Mouse (Mus musculus) 3T3-L1 (cell line): ENCODE results near the gene Gm20388.
A peak's percentile ranks its signal among the peaks of the same experiment; 100 is the strongest.

ENCODE experiments used
- DNase-seq: peaks from one replicate; pipeline ENCODE4 v3.0.0-alpha.2; 2015; ENCODE audit warnings: low read depth, low spot score

Gm20388 gene

GRCm38 (mm10) chr8:120467598-120467997 is 557.0 kb downstream of the Gm20388 start:
- DNase-seq: no peak

DNA sequence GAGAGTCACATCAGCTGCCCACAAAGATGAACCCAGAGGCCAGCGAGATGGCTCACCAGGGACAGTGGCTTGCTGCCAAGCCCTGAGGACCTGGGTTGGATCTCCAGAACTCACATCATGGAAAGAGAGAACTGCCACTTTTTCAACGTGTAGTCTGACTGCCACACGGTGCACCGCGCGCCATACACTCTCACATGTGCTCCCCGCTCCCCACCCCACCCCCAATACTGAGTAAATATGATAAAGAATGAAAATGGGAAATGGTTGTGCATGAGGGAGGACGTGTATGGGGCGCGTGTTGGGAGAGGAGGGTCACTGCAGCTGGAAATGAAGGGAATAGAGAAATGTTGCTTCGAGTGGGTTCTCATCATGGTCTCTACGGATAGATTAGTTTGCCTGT is 559.5 kb downstream of the Gm20388 start:
- no peak for DNase-seq

DNA sequence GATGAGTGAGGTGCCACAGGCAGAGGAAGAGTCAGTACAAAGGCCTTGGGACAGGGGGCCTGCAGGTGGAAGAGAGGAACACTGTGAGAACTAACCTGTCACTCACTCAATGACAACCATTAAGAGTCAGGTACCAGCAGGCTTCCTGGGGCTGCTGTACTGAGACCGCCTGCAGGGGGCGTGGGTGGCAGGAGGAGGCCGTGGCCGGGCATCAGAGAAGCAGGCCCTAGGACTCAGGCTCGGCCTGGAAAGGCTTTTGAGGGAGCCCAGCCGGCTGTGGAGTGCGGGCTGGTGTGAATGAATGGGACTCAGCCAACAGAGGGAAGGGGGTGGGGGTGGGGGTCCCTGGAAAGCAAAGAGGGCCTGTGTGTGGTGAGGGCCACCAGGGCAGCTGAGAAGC is 560.5 kb downstream of the Gm20388 start:
- no peak for DNase-seq

DNA sequence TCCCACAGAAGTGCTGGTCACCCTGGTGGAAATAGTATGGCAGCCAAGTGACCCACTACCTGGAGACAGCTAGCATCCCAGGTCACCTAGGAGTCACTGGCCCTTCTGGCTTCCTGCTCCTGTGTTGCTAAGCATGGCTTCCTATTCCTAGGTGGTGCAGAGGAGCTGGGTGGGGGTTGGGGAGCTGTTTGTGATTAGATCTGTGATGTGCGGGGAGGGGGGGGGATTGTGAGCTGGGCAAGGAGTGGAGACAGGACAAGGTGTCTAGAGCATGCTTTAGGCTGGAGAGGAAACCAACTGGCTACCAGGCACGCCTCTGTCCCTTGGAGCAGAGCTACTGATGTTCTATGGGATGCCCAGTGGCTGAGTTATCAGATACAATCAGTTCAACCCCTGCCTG is 561.1 kb downstream of the Gm20388 start:
- no peak for DNase-seq

DNA sequence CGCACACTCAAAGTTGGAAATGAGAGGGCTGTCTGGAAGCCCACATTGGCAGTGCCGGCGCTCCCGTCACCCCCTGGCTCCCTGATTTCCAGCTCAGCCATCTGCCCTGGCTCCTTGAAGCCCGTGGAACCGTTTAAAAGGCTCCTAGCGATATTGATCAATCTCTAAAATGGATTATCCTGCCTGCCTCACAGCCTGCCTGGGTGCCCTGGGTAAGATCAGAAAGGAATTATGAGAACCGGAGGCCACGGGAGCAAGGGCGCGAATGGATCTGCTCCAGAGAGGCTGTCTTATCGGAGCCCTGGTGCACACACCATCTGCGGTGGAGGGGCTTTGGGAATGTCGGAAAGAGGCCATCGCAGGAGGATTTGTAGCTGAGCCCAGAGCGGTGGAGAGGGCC is 561.6 kb downstream of the Gm20388 start:
- no peak for DNase-seq

DNA sequence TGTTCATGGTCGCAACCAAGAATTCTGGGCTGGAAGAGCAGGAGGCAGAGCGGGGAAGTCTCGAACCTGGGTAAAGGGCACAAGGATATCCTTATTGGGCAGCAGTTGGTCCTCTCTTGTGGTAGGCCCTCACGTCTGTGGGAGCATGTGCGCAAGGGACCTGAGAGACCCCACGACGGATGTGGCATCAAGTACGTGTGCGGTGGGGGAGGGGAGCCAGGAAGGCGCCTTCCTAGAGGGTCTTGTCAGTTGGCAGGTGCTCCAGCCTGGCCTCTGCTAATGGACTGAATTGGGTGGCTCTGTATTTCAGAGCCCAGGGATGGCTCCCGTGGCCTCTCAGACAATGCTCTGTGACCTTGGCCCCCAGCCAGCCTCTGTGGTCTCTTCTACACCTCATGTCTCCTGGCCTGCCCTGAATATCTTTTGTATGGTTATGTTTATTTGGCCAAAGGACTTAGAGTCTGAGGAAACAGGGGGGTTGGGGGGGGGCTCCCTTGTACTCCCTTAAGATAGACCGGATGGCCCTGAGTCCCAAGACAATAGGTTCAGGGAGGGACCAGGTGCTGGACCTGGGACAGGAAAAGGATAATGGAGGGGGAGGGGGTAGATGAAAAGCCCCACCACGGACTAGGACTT is 563.2 kb downstream of the Gm20388 start:
- no peak for DNase-seq

DNA sequence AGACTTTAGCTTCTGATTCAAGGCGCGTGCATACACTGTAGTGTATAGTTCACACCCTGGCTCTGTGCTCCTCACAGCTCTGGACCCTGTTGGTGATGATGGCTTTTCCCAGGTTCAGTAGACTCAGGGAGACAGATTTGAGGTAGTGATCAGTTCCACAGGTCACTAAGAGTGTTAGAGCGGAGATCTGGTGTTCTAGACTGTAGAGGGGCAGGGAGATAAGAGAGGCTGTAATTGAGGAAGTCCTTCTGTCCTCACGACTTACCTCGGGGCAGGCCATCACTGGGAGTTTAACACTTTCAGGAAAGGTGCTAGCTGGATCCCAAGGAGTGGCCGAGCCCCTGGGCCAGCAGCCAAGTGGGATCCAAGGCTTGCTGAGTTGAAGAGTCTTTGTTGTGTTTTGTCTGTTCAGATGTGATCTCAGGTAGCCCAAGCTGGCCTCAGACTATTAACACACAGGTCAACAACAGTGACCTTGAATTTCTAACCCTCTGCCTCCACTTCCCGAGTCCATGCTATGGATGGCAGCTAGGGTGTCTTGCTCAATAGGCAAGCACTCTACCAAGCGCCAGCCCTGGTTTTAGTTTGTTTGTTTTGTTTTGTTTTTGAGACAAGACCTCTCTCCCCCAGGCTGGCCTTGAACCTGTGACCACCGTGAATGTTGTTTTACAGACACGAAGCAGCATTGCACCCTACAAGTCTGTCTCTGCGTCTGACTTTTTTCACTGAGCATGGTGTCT is 564.0 kb downstream of the Gm20388 start:
- DNase-seq: no peak

DNA sequence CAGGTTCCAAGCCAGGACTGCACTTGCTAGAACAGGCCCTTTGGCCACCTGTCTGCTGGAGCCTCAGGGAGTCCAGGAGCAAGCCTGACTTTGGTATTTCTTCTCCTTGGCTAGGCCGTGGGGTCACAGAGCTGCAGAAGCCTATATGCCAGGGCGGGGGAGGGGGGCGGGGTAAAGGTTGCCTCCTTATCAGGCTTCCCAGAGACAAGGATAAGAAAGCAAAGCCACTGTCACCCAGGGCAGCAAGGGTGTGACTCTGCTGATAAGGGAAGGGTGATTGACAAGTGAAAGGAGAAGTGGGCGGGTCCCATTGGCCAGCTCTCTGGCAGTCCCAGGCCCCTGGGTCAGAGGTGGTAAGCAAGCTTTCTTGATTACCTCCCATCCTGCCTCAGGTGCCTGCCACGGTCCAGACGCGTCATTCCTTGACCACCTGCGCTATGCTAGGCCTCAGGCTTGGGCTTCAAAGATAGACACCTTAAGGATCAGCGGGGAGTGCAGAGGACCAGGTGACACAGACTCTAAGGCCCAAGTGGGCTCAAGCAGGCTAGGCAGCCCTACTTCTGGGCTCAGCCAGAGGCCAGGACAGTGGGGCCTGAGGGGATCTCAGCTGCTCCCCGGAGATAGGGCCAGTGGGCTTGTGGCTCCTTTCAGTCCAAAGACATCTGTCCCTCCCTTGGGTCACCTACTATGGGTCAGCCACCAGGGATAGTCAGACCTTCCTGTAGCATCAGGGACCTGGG is 565.0 kb downstream of the Gm20388 start:
- DNase-seq: no peak

- no peak for DNase-seq
Observed at GRCm38 (mm10) chr8:120476711-120477575, 566.3 kb downstream of the Gm20388 start.

DNA sequence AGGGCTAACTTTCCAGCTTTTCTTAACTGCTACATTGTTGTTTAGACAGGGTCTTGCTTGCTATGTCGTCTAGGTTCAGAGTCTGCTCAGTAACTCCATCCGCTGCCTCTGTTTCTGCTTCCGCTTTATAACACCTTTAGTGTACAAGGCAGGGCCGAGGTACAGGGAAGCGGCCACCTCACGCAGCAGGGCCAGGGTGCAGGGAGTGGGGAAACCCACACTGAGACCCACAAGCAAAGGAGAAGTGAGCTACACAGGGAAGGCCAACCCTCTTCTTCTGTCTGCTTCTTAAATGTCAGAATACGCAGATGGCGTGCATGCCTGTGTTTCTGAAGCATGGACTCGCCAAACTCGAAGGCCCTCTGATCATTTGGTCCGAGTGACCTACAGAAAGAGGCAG is 568.1 kb downstream of the Gm20388 start:
- no peak for DNase-seq

DNA sequence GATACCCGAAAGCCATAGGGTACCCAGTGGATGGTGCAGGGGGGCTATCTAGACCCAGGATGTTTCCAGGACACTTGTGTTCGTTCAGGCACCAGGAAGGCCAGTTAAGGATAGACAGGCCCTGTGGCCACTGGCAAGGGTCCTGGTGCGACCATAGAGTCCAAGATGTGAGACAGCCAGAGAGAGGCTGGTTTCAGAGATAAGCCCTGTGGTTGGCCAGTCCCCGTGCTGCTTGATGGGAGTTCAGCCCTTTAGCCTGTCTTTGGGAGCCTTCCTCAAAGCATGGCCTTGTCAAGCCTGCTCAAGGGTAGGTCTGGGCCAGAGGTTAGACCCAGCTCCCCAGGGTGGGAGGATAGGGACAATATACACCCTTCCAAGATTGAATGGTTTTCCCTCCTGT is 569.0 kb downstream of the Gm20388 start:
- DNase-seq: no peak

GRCm38 (mm10) chr8:120482015-120482689 is 571.5 kb downstream of the Gm20388 start:
- DNase-seq: no peak

DNA sequence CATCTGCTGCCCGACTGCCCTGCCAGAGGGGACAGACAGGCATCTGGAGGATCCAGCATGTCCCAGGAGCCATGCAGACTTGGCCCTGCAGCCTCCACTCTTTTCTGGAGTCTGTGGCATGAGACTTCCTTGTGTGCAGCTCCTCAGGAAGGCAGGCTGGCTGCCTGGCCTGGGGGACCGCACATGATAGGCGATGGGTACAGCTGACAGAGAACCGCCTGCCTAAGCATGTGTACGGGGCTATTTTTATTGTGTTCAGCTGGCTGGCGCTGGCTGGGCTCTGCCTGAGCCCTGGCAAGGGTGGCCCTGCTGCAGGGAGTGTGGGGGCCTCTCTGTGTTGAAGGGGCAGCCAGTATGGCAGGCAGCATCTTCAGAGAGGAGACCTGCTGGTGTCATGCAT is 573.8 kb downstream of the Gm20388 start:
- no peak for DNase-seq

DNA sequence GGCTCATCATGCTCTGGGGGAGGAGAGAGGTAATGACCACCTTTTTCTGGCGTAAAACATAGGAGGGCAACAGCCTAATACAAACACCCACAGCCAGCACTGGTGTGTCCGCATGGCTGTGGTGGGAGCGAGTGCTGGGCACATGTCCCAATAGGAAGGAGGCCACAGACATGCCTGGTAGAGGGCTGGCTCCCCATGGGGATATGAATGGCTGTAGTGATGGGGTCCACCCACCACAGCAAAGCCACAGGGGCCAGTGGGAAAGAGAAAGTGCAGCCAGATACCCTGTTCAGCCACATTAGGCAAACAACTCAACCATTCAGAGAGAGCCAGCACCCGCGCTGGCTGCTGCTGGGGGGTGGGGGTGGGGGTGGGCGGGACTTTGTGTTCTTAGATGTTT is 574.5 kb downstream of the Gm20388 start:
- DNase-seq: no peak

GRCm38 (mm10) chr8:120485551-120486476 is 575.2 kb downstream of the Gm20388 start:
- DNase-seq: no peak

DNA sequence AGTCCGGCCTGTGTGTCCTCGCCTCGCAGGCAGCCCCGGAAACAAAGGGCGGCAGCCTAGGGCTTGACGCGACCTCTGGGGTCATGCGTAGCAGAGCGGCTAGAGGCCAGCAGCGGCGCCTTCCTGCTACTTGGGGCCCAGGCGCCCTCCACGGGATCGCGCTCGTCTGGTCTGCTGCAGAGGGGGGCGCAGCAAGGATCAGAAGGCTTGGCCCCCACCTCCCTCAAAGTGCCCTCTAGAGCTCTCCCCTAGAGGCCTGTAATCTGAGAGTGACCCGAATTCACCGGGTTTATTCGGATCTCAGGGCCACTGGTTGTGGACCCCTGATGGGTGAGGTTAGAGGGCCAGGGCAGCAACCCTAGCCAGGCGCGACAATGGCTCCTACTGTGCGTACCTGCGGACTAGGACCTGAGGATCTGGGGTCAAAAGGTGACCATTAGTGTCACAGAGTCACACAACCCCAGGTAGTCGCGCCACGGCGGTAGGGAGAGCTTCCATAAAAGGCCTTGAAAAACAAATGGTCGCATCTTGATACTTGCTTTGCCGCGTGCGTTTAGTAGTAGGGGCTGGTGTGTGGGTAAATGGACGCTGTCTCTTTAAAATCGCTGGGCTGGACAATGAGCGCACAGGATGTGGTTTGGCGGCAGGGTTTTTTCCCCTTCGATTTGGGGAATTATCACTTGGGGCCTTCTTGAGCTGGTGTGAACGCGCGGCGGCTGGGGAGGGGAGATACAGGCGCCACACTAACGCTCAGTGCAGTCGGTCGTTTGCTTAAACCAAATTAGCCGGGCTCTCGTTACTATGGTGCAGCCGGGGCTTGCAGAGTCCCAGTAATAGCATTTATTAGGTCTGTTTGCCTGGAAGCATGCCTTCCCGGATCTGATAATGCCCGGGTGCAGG is 576.1 kb downstream of the Gm20388 start:
- DNase-seq: peak; percentile 76

DNA sequence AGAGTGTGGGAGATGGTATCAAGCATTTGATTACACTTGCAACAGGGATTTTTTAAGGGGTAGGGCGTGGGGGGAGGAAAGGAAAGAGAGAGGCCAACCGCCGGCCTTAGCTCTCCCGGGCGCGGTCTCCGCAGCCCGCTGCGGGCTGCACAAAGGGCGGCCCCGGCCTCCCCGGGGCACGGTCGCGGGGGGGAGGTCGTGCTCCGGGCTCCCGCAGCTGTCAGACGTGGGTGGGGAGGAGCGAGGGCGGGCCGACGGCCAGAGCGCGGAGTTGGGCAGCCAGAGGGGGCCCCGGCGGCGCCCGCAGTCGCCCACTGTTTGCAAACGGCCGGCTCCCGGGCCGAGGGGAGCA is 576.7 kb downstream of the Gm20388 start:
- no peak for DNase-seq

DNA sequence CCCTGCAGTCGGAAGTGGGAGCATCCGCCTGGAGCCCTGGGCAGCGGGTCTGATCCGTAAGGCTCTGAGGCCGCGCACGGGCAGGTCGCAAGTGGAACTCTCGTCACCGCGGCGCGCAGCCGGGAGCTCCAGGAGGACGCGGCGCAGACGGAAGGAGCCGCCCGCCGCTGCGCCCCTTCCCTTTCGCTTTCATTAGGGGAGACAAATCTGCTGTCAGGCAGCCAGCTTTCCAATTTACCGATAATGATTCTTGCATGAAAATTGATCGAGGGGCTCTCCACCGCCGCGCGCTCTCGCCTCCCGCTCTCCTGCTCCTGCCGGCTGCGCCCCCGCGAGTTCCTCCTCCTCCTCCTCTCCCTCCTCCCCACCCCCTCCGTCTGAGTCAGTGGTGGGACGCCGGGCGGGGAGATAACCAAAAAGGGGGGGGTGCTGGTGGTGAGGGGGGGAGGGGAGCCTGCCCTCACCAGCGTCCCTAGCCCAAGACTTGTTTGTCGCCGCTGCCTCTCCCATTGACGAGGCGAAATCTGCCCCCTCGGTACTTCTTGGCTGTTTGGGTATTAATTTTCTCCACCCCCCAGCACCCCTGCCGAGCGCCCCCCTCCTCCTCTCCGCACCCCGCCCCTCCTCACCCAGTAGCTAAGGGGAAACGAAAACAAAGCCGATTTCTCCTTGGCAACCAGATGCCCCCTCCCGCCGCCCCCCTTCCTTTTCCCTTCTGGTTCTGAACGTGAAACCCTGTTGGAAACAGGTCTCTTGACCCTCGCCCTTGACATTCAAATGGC is 577.3 kb downstream of the Gm20388 start:
- peak; percentile 59 for DNase-seq
